Mouse (Mus musculus) mature B cell (primary cell): ENCODE data around the gene Lpar2.

ENCODE experiments used
- in situ Hi-C: fragments of 300-500 bp; cut with MboI; formaldehyde crosslinking; loops from 2 replicates; pipeline ENCODE4 v1.14.3; 2019

Lpar2 gene

DNA sequence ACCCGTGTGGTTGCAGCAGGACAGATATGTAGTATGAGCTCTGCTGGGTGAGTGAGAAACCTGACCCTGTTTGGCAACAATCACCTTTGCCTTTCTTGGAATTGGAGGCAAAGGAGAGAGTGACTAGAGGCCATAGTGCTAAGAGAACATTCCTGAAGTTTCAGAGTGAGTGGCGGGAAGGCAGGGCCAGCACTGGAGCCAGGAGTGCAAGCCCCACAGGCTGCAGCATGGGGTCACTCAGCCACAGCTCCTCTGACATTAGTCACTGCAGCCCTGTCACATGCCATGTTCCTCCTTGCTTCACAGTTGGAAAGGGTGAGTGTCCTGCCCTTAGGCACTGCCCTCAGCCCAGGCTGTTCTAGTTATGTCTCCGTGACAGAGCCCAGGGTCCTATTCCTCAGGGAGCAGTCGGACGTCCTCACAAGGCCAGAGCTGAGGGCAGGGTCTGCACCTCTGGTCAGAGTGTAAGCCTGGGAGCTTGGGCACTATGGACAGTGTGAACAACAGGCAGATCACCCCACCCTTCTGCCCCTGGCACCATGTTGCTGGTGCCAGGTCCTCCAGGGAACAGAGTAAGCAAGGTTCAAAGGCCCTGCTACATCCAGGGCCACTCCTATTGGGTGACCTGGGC, 45.6 kb downstream of the Lpar2 start:
- in situ Hi-C loops: no loop called here

DNA sequence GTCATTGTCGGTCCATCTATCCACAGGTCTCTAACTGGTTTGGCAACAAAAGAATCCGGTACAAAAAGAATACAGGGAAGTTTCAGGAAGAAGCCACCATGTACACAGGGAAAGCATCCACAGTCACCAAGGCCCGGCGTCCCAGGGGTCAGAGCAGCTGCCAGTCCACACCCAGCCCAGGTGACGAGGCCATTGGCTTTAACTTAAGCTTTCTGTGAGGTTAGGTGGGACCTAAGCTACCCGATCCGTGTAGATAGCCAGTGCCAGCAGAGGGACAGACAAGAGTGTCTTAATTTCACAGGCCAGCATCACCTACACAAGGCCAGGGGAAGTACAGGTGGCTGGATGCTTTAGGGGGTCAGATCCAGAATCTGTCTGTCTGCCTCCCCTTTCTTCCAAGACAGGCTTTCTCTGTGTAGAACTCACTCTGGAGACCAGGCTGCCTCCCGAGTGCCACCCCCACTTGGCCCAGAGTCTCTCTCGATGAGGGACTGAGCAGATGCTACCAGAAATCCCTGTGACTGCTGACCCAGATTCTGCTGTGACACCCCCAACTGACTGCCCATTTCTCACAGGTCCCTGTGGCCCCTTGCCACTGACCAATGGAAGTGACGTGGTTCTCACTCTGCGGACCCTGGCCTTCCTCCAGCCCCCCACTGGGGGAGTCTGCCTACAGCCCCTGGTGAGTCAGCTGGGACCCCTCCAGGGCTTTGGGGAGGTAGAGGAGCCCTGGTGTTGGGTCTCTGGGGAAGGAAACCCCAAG, 48.0 kb downstream of the Lpar2 start:
- in situ Hi-C loops: no loop called here

DNA sequence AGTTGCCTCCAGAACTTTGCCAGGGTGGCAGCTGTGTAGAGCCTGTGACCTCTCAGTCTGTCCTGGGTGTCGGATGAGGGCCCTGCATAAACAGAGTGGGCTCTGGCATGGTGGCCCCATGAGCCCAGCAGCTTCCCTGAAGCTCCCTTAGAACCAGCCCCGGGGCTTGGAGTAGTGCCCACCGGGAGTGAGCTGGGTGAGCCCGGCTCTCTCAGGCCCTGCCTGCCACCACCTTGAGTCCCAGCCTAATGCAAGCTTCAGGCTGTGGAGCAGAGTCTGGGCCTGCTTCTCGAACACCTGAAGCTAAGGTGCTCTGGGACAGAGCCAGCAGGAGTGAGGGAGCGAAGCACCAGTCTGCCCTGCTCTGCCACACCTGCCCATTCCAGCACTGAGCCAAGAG, 48.7 kb downstream of the Lpar2 start:
- in situ Hi-C loops: no loop called here

DNA sequence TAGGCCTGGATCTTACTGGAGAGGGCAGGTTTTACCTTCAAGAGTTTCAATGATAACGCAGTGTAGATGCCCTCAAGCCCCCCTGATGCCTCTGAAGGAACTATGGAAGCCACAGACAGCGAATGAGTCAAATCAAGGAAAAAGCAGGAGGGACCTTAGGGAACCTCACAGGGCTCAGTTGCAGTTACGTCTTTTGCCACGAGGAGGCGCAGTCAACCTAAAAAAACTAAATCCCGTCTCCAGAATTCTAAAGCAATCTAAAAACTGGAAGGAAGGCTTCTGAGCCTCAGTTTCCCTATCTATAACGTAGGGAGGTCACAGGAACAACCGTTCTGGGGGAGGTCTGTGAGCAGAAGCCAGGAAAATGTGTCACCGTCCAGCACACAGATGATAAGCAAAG, 51.9 kb downstream of the Lpar2 start:
- in situ Hi-C loops: no loop called here

DNA sequence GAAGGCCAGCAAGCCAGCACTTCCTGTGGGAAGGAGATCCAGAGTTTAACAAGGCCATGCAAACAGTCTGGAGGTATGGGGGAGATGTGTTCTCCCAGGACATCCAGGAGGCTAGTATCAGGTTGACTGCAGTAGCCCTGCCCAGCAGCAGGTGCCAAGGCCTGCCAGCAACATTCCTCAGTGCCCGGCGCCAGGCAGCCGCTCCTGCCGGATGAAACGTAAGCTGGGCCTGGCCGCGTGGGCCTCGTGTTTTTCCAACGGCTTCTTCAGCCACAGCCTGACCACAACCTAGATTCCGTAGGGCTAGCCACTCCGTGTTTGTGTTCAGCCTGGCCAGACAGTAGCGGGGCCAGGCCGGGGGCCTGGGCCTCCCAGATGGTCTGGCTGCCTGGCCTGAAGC, 52.4 kb downstream of the Lpar2 start:
- in situ Hi-C loops: no loop called here

DNA sequence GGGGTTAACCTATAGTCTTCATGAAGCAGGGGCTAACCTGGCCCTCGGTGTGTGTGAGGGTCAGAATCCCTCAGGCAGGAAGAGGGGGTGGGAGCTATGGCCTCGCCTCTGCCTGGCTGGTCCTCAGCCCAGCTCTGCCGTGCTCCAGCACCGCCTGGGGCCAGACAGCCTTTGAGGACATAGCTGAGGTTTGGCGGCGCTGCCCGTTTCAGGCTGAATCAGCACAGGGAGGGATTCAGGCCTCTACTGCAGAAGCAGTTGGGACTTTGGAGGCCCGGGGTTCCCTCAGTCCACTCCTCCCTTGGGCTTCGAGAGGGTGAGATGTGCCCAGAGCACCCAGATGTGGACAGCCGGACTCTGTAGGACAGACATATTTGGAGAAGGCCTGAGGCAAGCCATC, 53.9 kb downstream of the Lpar2 start:
- in situ Hi-C loops: no loop called here

DNA sequence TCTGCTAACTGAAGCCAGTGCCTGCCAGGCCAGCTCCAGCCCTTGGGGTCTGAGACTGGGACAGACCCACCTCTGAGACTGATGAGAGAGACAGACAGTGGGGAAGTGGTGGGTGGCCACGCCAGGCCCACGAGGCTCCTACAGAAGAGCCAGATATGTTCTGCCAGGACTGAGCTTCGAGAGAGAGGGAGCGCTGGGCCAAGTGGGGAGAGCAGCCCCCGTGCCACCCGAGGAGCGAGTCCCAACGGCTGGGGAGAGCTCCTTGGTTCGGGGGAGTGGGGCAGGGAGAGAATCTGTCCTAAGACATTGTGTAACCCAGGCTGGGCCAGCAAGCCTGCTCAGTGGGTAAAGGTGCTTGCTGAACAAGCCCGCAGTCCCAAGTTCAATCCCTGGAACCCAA, 54.7 kb downstream of the Lpar2 start:
- in situ Hi-C loops: no loop called here

DNA sequence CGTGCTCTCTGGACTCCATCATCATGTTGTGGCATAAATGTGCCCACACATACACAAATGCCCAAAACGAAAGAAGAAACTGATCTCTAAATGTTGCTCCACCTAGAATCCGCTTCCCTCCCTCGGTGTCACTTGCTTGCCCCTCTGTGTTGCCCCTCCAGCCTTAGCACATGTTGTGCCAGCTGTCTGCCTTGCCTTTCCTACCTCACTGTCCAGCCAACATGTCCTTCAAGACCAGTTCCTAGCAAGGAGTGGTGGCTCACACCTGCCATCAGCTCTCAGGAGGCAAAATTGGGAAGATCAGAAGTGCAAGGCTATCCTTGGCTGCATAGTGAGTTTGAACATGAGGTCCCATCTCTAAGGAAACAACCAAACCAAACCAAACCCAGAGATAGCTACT, 55.2 kb downstream of the Lpar2 start:
- in situ Hi-C loops: no loop called here

DNA sequence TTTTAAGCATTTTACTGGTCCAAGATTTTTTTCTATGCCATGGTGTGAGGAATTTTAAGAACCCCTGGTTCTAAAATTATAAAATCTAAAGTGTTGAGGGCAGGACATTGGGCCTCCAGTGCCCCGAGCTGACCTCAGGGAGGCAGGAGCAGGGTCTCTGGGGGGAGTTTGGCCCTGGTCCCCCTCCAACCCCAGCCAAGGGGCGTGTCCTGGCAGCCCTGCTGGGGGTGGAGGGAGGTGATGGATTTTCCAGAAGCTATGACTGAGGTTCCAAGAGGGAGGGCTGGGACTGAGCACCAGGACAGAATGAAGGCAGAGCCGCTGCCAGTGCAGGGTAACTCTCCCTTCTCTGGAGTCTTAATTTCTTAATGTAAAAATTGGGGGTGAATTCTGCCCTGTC, 55.8 kb downstream of the Lpar2 start:
- in situ Hi-C loops: no loop called here

DNA sequence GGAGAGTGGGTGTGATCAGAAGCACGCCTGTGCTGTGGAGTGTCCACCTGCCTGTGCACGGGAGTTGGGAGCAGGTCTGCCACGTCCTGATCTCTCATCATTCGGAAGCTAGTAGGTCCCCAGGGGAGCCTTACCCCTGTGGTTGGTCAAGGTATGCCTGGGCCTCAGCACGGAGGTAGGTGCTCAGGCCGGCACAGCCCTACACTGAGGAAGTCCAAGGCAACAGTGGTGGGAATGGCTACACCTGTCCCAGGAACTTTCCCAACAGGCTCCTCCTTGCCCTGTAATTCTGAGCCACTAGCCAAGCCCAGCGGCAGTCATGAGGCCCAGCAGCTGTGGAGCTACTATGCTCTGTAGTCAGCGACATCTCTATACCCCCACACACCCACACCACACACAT, 57.4 kb downstream of the Lpar2 start:
- in situ Hi-C loops: no loop called here
